Mouse (Mus musculus) lung, postnatal 0 days (tissue): ENCODE measurements around the gene Apopt1.
A peak's percentile ranks its signal among the peaks of the same experiment; 100 is the strongest.

Experiments
- CTCF ChIP-seq: IDR thresholded peaks from 2 replicates; pipeline ENCODE4 v1.5.1; 2016; ENCODE audit warnings: antibody characterized with exemption, mild to moderate bottlenecking
- EP300 ChIP-seq: IDR thresholded peaks from 2 replicates; pipeline ENCODE4 v1.6.1; 2016; ENCODE audit warnings: antibody characterized with exemption, mild to moderate bottlenecking, control low read depth

GRCm38 (mm10) chr12:111722654-111723053, 9.6 kb downstream of the Apopt1 start:
- peak; percentile 77 for TF ChIP-seq CTCF
- TF ChIP-seq EP300 = no peak
